In genomic region chr17:35147348-35147747, GRCm38 (mm10) we compare ENCODE assay signal across 19 mouse cellular contexts. TPM values are rescaled to one million over a fixed set of nuclear protein-coding genes. Genes with fewer than 3 reads are reported as not detected.
DNase-seq lines count a peak whose midpoint lies in the region; ATAC-seq and TF ChIP-seq lines count a peak whose summit lies in the region.
"Had no signal": no experiment of that assay in that cellular context is flagged by ENCODE, and none has a peak within 500 bp of the region (broad histone marks: within the 10 kb centered on the region; RNA-seq: fewer than 3 reads in every experiment).

No protein-coding gene starts in this region.

- peak; percentile 36 for DNase-seq in forebrain, postnatal 0 days
- peak; percentile 50 for DNase-seq in limb, embryonic 11.5 days (ENCODE audit: low spot score)
- no peak for DNase-seq in limb, embryonic 10.5 days (ENCODE audit: low spot score)
- peak; percentile 31 for DNase-seq in 3T3-L1 (ENCODE audit: low read depth, low spot score)
- DNase-seq in gastrocnemius, postnatal 14 days: no peak
- no peak for DNase-seq in cerebellum, adult 8-10 months
- DNase-seq: adrenal gland, adult 2 months; cerebellum, adult 9-10 months; gastrocnemius, postnatal 36 days; kidney, adult 9 months; lung, postnatal 14 days; thymus, adult 18-20 months had no signal

- intact Hi-C loops in gastrocnemius, postnatal 14 days (cut with DNase I; ENCODE audit: low total_unique reads): no loop called here

- H3K27me3 ChIP-seq in forebrain, postnatal 0 days (ENCODE audit: insufficient read depth, low read length): no peaks in the 10 kb centered on the region
- no peaks in the 10 kb centered on the region for H3K27me3 ChIP-seq in forebrain, embryonic 16.5 days (replicated peaks; ENCODE audit: control insufficient read depth, insufficient read depth, low read length)
- no peaks in the 10 kb centered on the region for H3K27me3 ChIP-seq in limb, embryonic 11.5 days (ENCODE audit: control insufficient read depth, insufficient read depth, low read length)
- no peaks in the 10 kb centered on the region for H3K27me3 ChIP-seq in limb, embryonic 10.5 days (ENCODE audit: low read depth, poor library complexity, severe bottlenecking)
- H3K27me3 ChIP-seq in embryonic facial prominence, embryonic 15.5 days: no peaks in the 10 kb centered on the region

- no peak overlapping the region for H3K9ac ChIP-seq in forebrain, postnatal 0 days
- no peak overlapping the region for H3K9ac ChIP-seq in forebrain, embryonic 16.5 days (replicated peaks; ENCODE audit: low read depth, low read length)
- no peak overlapping the region for H3K9ac ChIP-seq in limb, embryonic 11.5 days (ENCODE audit: low read length)
- H3K9ac ChIP-seq in embryonic facial prominence, embryonic 15.5 days: no peak overlapping the region

- H3K4me1 ChIP-seq in forebrain, postnatal 0 days (ENCODE audit: insufficient read depth): no peaks in the 10 kb centered on the region
- no peaks in the 10 kb centered on the region for H3K4me1 ChIP-seq in forebrain, embryonic 16.5 days (replicated peaks; ENCODE audit: control insufficient read depth, insufficient read depth, low read length)
- H3K4me1 ChIP-seq in limb, embryonic 11.5 days (ENCODE audit: control insufficient read depth, insufficient read depth, low read length): no peaks in the 10 kb centered on the region
- H3K4me1 ChIP-seq in limb, embryonic 10.5 days: no peaks in the 10 kb centered on the region
- 0 out of 2 replicates have a peak, but pooled peaks cover 2% of the 10 kb centered on the region for H3K4me1 ChIP-seq in embryonic facial prominence, embryonic 15.5 days

- WGBS in forebrain, postnatal 0 days: 51% methylated on average over 3 of the region's 3 CpGs
- WGBS in forebrain, embryonic 16.5 days: 70% methylated on average over 3 of the region's 3 CpGs
- WGBS in limb, embryonic 11.5 days: 43% methylated on average over 3 of the region's 3 CpGs
- 61% methylated on average over 3 of the region's 3 CpGs for WGBS in limb, embryonic 10.5 days
- 54% methylated on average over 3 of the region's 3 CpGs for WGBS in embryonic facial prominence, embryonic 15.5 days

- ATAC-seq in forebrain, postnatal 0 days: no peak
- no peak for ATAC-seq in forebrain, embryonic 16.5 days
- no peak for ATAC-seq in limb, embryonic 11.5 days (ENCODE audit: insufficient number of reproducible peaks, low FRiP score, low TSS enrichment, low read depth)
- no peak for ATAC-seq in embryonic facial prominence, embryonic 15.5 days (ENCODE audit: insufficient number of reproducible peaks, low FRiP score, low TSS enrichment, low read depth)

- H3K9me3 ChIP-seq in forebrain, postnatal 0 days (ENCODE audit: low read length): no peaks in the 10 kb centered on the region
- no peaks in the 10 kb centered on the region for H3K9me3 ChIP-seq in forebrain, embryonic 16.5 days (ENCODE audit: control insufficient read depth, low read length)
- no peaks in the 10 kb centered on the region; the same call in 1 of the 2 replicates for H3K9me3 ChIP-seq in limb, embryonic 11.5 days (ENCODE audit: control insufficient read depth, low read length)
- no peaks in the 10 kb centered on the region for H3K9me3 ChIP-seq in limb, embryonic 10.5 days (replicated peaks)
- H3K9me3 ChIP-seq in embryonic facial prominence, embryonic 15.5 days (replicated peaks): no peaks in the 10 kb centered on the region

- H3K4me2 ChIP-seq in forebrain, postnatal 0 days (ENCODE audit: low read depth): no peak overlapping the region
- no peak overlapping the region for H3K4me2 ChIP-seq in forebrain, embryonic 16.5 days (ENCODE audit: low read length)
- H3K4me2 ChIP-seq in limb, embryonic 11.5 days (ENCODE audit: low read depth, severe bottlenecking): no peak overlapping the region
- H3K4me2 ChIP-seq in embryonic facial prominence, embryonic 15.5 days (replicated peaks): no peak overlapping the region
- H3K4me2 ChIP-seq: heart, embryonic 11.5 days; liver, embryonic 11.5 days had no signal

- peaks cover 97% of the 10 kb centered on the region for H3K36me3 ChIP-seq in forebrain, postnatal 0 days (ENCODE audit: insufficient read depth)
- H3K36me3 ChIP-seq in forebrain, embryonic 16.5 days (ENCODE audit: control insufficient read depth, insufficient read depth): peaks cover 87% of the 10 kb centered on the region
- H3K36me3 ChIP-seq in limb, embryonic 11.5 days (ENCODE audit: control insufficient read depth, insufficient read depth, low read length): peaks cover 64% of the 10 kb centered on the region
- peaks cover 97% of the 10 kb centered on the region for H3K36me3 ChIP-seq in limb, embryonic 10.5 days
- H3K36me3 ChIP-seq in embryonic facial prominence, embryonic 15.5 days: peaks cover 97% of the 10 kb centered on the region

- TF ChIP-seq CTCF in forebrain, postnatal 0 days (IDR thresholded peaks at IDR 0.05; ENCODE audit: low read depth): no peak

- no peak overlapping the region for H3K27ac ChIP-seq in forebrain, postnatal 0 days (ENCODE audit: low read depth, low read length)
- no peak overlapping the region for H3K27ac ChIP-seq in forebrain, embryonic 16.5 days (ENCODE audit: low read length)
- H3K27ac ChIP-seq in limb, embryonic 11.5 days (replicated peaks; ENCODE audit: low read depth, low read length): no peak overlapping the region
- H3K27ac ChIP-seq in limb, embryonic 10.5 days: no peak overlapping the region
- 0 out of 2 replicates have a peak overlapping the region, but pooled peaks have one; percentile 7 for H3K27ac ChIP-seq in embryonic facial prominence, embryonic 15.5 days (replicated peaks)

- H3K4me3 ChIP-seq in forebrain, postnatal 0 days (ENCODE audit: low read depth, low read length): no peak overlapping the region
- no peak overlapping the region for H3K4me3 ChIP-seq in forebrain, embryonic 16.5 days (replicated peaks; ENCODE audit: low read length)
- H3K4me3 ChIP-seq in limb, embryonic 11.5 days (ENCODE audit: low read depth, low read length): no peak overlapping the region
- no peak overlapping the region for H3K4me3 ChIP-seq in limb, embryonic 10.5 days
- no peak overlapping the region for H3K4me3 ChIP-seq in embryonic facial prominence, embryonic 15.5 days (replicated peaks)
- H3K4me3 ChIP-seq: erythroblast, embryonic 14.5 days had no signal

RNA-seq across cellular contexts. Expression of gene Bag6, which starts 12.4 kb away (rescaled TPM):
- total RNA-seq in forebrain, postnatal 0 days (2014; rRNA removed): 285 and 340 TPM in 2 replicates
- polyA plus RNA-seq in forebrain, postnatal 0 days (2015; fragmentation: Nextera tagmentation; extraction: Ambion mirVana): 68.2 and 71.9 TPM in 2 replicates
- 85.4 and 86.7 TPM in 2 replicates for polyA plus RNA-seq in forebrain, embryonic 16.5 days (2015; fragmentation: Nextera tagmentation; extraction: Ambion mirVana)
- 103 and 104 TPM in 2 replicates for polyA plus RNA-seq in limb, embryonic 11.5 days (2014; fragmentation: Nextera tagmentation; extraction: Ambion mirVana)
- polyA plus RNA-seq in limb, embryonic 10.5 days (2016; fragmentation: Nextera tagmentation; extraction: Ambion mirVana): 74.2 and 74.7 TPM in 2 replicates
- polyA plus RNA-seq in embryonic facial prominence, embryonic 15.5 days (2015; fragmentation: Nextera tagmentation; extraction: Ambion mirVana): 57.8 TPM in 2 replicates
- total RNA-seq in gastrocnemius, postnatal 14 days (2021): 100 to 1,000 TPM; 193 to 200 TPM

RNA-seq across cellular contexts. Expression of gene Apom, which starts 15.5 kb away (rescaled TPM):
- total RNA-seq in forebrain, postnatal 0 days (2014; rRNA removed): 0.71 and 0.77 TPM in 2 replicates
- polyA plus RNA-seq in forebrain, postnatal 0 days (2015; fragmentation: Nextera tagmentation; extraction: Ambion mirVana): not detected in 2 replicates
- polyA plus RNA-seq in forebrain, embryonic 16.5 days (2015; fragmentation: Nextera tagmentation; extraction: Ambion mirVana): 0.56 TPM in 1 of 2 replicates, not detected in the other
- polyA plus RNA-seq in limb, embryonic 11.5 days (2014; fragmentation: Nextera tagmentation; extraction: Ambion mirVana): 0.44 and 1.5 TPM in 2 replicates
- polyA plus RNA-seq in limb, embryonic 10.5 days (2016; fragmentation: Nextera tagmentation; extraction: Ambion mirVana): 0.39 and 0.56 TPM in 2 replicates
- polyA plus RNA-seq in embryonic facial prominence, embryonic 15.5 days (2015; fragmentation: Nextera tagmentation; extraction: Ambion mirVana): 0.17 TPM in 1 of 2 replicates, not detected in the other
- total RNA-seq in gastrocnemius, postnatal 14 days (2021): not detected
- total RNA-seq: gastrocnemius, postnatal 36 days; hematopoietic stem cell, adult 5-6 weeks; megakaryocyte-erythroid progenitor cell, adult 5-6 weeks had no signal

RNA-seq across cellular contexts. Expression of gene Prrc2a, which starts 17.3 kb away (rescaled TPM):
- 112 and 155 TPM in 2 replicates for total RNA-seq in forebrain, postnatal 0 days (2014; rRNA removed)
- polyA plus RNA-seq in forebrain, postnatal 0 days (2015; fragmentation: Nextera tagmentation; extraction: Ambion mirVana): 56.7 and 85.3 TPM in 2 replicates
- polyA plus RNA-seq in forebrain, embryonic 16.5 days (2015; fragmentation: Nextera tagmentation; extraction: Ambion mirVana): 156 and 195 TPM in 2 replicates
- 215 and 234 TPM in 2 replicates for polyA plus RNA-seq in limb, embryonic 11.5 days (2014; fragmentation: Nextera tagmentation; extraction: Ambion mirVana)
- polyA plus RNA-seq in limb, embryonic 10.5 days (2016; fragmentation: Nextera tagmentation; extraction: Ambion mirVana): 213 and 229 TPM in 2 replicates
- polyA plus RNA-seq in embryonic facial prominence, embryonic 15.5 days (2015; fragmentation: Nextera tagmentation; extraction: Ambion mirVana): 179 and 198 TPM in 2 replicates
- total RNA-seq in gastrocnemius, postnatal 14 days (2021): 100 to 1,000 TPM; 102 to 118 TPM

RNA-seq across cellular contexts. Expression of gene D17H6S53E, which starts 21.2 kb away (rescaled TPM):
- total RNA-seq in forebrain, postnatal 0 days (2014; rRNA removed): 15.3 and 26.2 TPM in 2 replicates
- polyA plus RNA-seq in forebrain, postnatal 0 days (2015; fragmentation: Nextera tagmentation; extraction: Ambion mirVana): 7.4 and 8.0 TPM in 2 replicates
- polyA plus RNA-seq in forebrain, embryonic 16.5 days (2015; fragmentation: Nextera tagmentation; extraction: Ambion mirVana): 6.1 and 8.6 TPM in 2 replicates
- 8.6 and 8.9 TPM in 2 replicates for polyA plus RNA-seq in limb, embryonic 11.5 days (2014; fragmentation: Nextera tagmentation; extraction: Ambion mirVana)
- polyA plus RNA-seq in limb, embryonic 10.5 days (2016; fragmentation: Nextera tagmentation; extraction: Ambion mirVana): 8.4 and 8.5 TPM in 2 replicates
- 11.2 and 12.2 TPM in 2 replicates for polyA plus RNA-seq in embryonic facial prominence, embryonic 15.5 days (2015; fragmentation: Nextera tagmentation; extraction: Ambion mirVana)
- 10 to 100 TPM; 14.4 to 16.1 TPM for total RNA-seq in gastrocnemius, postnatal 14 days (2021)

RNA-seq across cellular contexts. Expression of gene Csnk2b, which starts 25.5 kb away (rescaled TPM):
- 240 and 247 TPM in 2 replicates for total RNA-seq in forebrain, postnatal 0 days (2014; rRNA removed)
- polyA plus RNA-seq in forebrain, postnatal 0 days (2015; fragmentation: Nextera tagmentation; extraction: Ambion mirVana): 334 and 335 TPM in 2 replicates
- 308 and 320 TPM in 2 replicates for polyA plus RNA-seq in forebrain, embryonic 16.5 days (2015; fragmentation: Nextera tagmentation; extraction: Ambion mirVana)
- polyA plus RNA-seq in limb, embryonic 11.5 days (2014; fragmentation: Nextera tagmentation; extraction: Ambion mirVana): 277 and 290 TPM in 2 replicates
- polyA plus RNA-seq in limb, embryonic 10.5 days (2016; fragmentation: Nextera tagmentation; extraction: Ambion mirVana): 299 and 317 TPM in 2 replicates
- polyA plus RNA-seq in embryonic facial prominence, embryonic 15.5 days (2015; fragmentation: Nextera tagmentation; extraction: Ambion mirVana): 278 and 279 TPM in 2 replicates
- total RNA-seq in gastrocnemius, postnatal 14 days (2021): 100 to 1,000 TPM; 156 to 166 TPM

Comparison
In these comparisons a context has a peak if more than half of its experiments do, and no peak if none do; other contexts are left out.
1. DNase-seq: peak in forebrain, postnatal 0 days (single experiment), limb, embryonic 11.5 days (single experiment) and 3T3-L1 (single experiment); none in limb, embryonic 10.5 days (single experiment), gastrocnemius, postnatal 14 days (single experiment) and cerebellum, adult 8-10 months (single experiment).